In genomic region chr4:155213752-155214054, GRCm38 (mm10) we compare ENCODE assay signal across 11 mouse cellular contexts. TPM values are rescaled to one million over a fixed set of nuclear protein-coding genes. Genes with fewer than 3 reads are reported as not detected.
DNase-seq lines count a peak whose midpoint lies in the region; ATAC-seq and TF ChIP-seq lines count a peak whose summit lies in the region.
"Had no signal": no experiment of that assay in that cellular context is flagged by ENCODE, and none has a peak within 500 bp of the region (broad histone marks: within the 10 kb centered on the region; RNA-seq: fewer than 3 reads in every experiment).

No protein-coding gene starts in this region.

- no peaks in the 10 kb centered on the region for H3K27me3 ChIP-seq in heart, embryonic 13.5 days (replicated peaks)
- H3K27me3 ChIP-seq in E14TG2a.4 (ENCODE audit: insufficient read depth, low read length) = no peaks in the 10 kb centered on the region
- no peaks in the 10 kb centered on the region for H3K27me3 ChIP-seq in forebrain, embryonic 14.5 days (replicated peaks; ENCODE audit: control insufficient read depth, insufficient read depth, low read length)
- no peaks in the 10 kb centered on the region for H3K27me3 ChIP-seq in limb, embryonic 13.5 days
- H3K27me3 ChIP-seq: lung, embryonic 15.5 days; midbrain, embryonic 12.5 days had no signal

- H3K27ac ChIP-seq in heart, embryonic 13.5 days (replicated peaks) = no peak overlapping the region
- H3K27ac ChIP-seq in forebrain, embryonic 14.5 days (ENCODE audit: low read depth, low read length) = peak overlapping the region; percentile 44; the same call in 1 of the 2 replicates
- no peak overlapping the region for H3K27ac ChIP-seq in limb, embryonic 13.5 days
- H3K27ac ChIP-seq: lung, embryonic 15.5 days; midbrain, embryonic 12.5 days had no signal

- H3K4me3 ChIP-seq in heart, embryonic 13.5 days = no peak overlapping the region
- H3K4me3 ChIP-seq in E14TG2a.4 (replicated peaks; ENCODE audit: low read length) = 0 out of 2 replicates have a peak overlapping the region, but pooled peaks have one; percentile 0
- H3K4me3 ChIP-seq in forebrain, embryonic 14.5 days (ENCODE audit: low read depth, low read length) = no peak overlapping the region
- no peak overlapping the region for H3K4me3 ChIP-seq in limb, embryonic 13.5 days
- H3K4me3 ChIP-seq: lung, embryonic 15.5 days; midbrain, embryonic 12.5 days had no signal

- H3K9me3 ChIP-seq in heart, embryonic 13.5 days = no peaks in the 10 kb centered on the region
- H3K9me3 ChIP-seq in E14TG2a.4 (ENCODE audit: low read length) = no peaks in the 10 kb centered on the region
- no peaks in the 10 kb centered on the region for H3K9me3 ChIP-seq in forebrain, embryonic 14.5 days (replicated peaks; ENCODE audit: control insufficient read depth, low read length)
- no peaks in the 10 kb centered on the region for H3K9me3 ChIP-seq in limb, embryonic 13.5 days
- H3K9me3 ChIP-seq: lung, embryonic 15.5 days; midbrain, embryonic 12.5 days had no signal

- TF ChIP-seq CTCF in E14TG2a.4 (conservative IDR thresholded peaks at IDR 0.05; ENCODE audit: low read length) = no peak

- H3K36me3 ChIP-seq in heart, embryonic 13.5 days = peaks cover 17% of the 10 kb centered on the region
- peaks cover 91% of the 10 kb centered on the region for H3K36me3 ChIP-seq in E14TG2a.4 (ENCODE audit: insufficient read depth, low read length)
- H3K36me3 ChIP-seq in forebrain, embryonic 14.5 days (ENCODE audit: control insufficient read depth, insufficient read depth, low read length) = no peaks in the 10 kb centered on the region
- peaks cover 35% of the 10 kb centered on the region for H3K36me3 ChIP-seq in limb, embryonic 13.5 days
- H3K36me3 ChIP-seq: midbrain, embryonic 12.5 days had no signal

- peaks cover 99% of the 10 kb centered on the region for H3K4me1 ChIP-seq in heart, embryonic 13.5 days
- peaks cover 98% of the 10 kb centered on the region for H3K4me1 ChIP-seq in E14TG2a.4 (replicated peaks; ENCODE audit: low read depth, low read length)
- H3K4me1 ChIP-seq in forebrain, embryonic 14.5 days (ENCODE audit: control insufficient read depth, insufficient read depth, low read length) = peaks cover 62% of the 10 kb centered on the region
- peaks cover 89% of the 10 kb centered on the region for H3K4me1 ChIP-seq in limb, embryonic 13.5 days

- ATAC-seq in heart, embryonic 13.5 days (ENCODE audit: extremely low read depth, insufficient number of reproducible peaks, low FRiP score, low TSS enrichment) = no peak
- no peak; the same call in 1 of the 2 replicates for ATAC-seq in forebrain, embryonic 14.5 days
- no peak for ATAC-seq in limb, embryonic 13.5 days (ENCODE audit: low FRiP score, low read depth)

- peak overlapping the region; percentile 21; the same call in 1 of the 2 replicates for H3K9ac ChIP-seq in heart, embryonic 13.5 days
- peak overlapping the region; percentile 32; the same call in 1 of the 2 replicates for H3K9ac ChIP-seq in forebrain, embryonic 14.5 days (ENCODE audit: low read length)
- H3K9ac ChIP-seq in limb, embryonic 13.5 days = peak overlapping the region; percentile 43
- H3K9ac ChIP-seq: lung, embryonic 15.5 days; midbrain, embryonic 12.5 days had no signal

- no peak for DNase-seq in heart, adult 8-10 months (ENCODE audit: low spot score)
- DNase-seq in forebrain, embryonic 14.5 days (ENCODE audit: low spot score) = no peak
- DNase-seq in urinary bladder, postnatal 25 days (ENCODE audit: low spot score) = no peak
- no peak for DNase-seq in ovary, postnatal 10 days (ENCODE audit: low spot score)
- DNase-seq in layer of hippocampus, postnatal 10 days (ENCODE audit: low spot score in 2 of 2) = no peak
- DNase-seq: kidney, adult 11 months had no signal

- WGBS in heart, embryonic 13.5 days = 76% methylated on average over 6 of the region's 6 CpGs
- 16% methylated on average over 6 of the region's 6 CpGs for WGBS in forebrain, embryonic 14.5 days
- 73% methylated on average over 6 of the region's 6 CpGs for WGBS in limb, embryonic 13.5 days

- no peak overlapping the region for H3K4me2 ChIP-seq in heart, embryonic 13.5 days
- peak overlapping the region; percentile 37 for H3K4me2 ChIP-seq in forebrain, embryonic 14.5 days (ENCODE audit: low read length)
- peak overlapping the region; percentile 23 for H3K4me2 ChIP-seq in limb, embryonic 13.5 days (replicated peaks)
- H3K4me2 ChIP-seq: lung, embryonic 15.5 days; midbrain, embryonic 12.5 days had no signal

RNA-seq across cellular contexts. Expression of gene Ski, which starts 8.7 kb away (rescaled TPM):
- polyA plus RNA-seq in heart, embryonic 13.5 days (2015; fragmentation: Nextera tagmentation; extraction: Ambion mirVana) = 10.1 and 10.2 TPM in 2 replicates
- 10 to 100 TPM; 44.5 to 53.3 (median 49.0) TPM for total RNA-seq in heart, adult 8-10 months (2022)
- polyA plus RNA-seq in forebrain, embryonic 14.5 days (2014; fragmentation: Nextera tagmentation; extraction: Ambion mirVana) = 16.2 and 17.1 TPM in 2 replicates
- polyA plus RNA-seq in limb, embryonic 13.5 days (2015; fragmentation: Nextera tagmentation; extraction: Ambion mirVana) = 24.4 and 24.8 TPM in 2 replicates
- total RNA-seq in layer of hippocampus, postnatal 10 days (2021) = 100 to 1,000 TPM; 118 TPM

RNA-seq across cellular contexts. Expression of gene Faap20, which starts 35.9 kb away (rescaled TPM):
- 63.2 and 71.1 TPM in 2 replicates for polyA plus RNA-seq in heart, embryonic 13.5 days (2015; fragmentation: Nextera tagmentation; extraction: Ambion mirVana)
- 10 to 100 TPM; 12.4 to 17.8 (median 15.9) TPM for total RNA-seq in heart, adult 8-10 months (2022)
- polyA plus RNA-seq in forebrain, embryonic 14.5 days (2014; fragmentation: Nextera tagmentation; extraction: Ambion mirVana) = 81.2 and 87.4 TPM in 2 replicates
- 92.1 and 97.8 TPM in 2 replicates for polyA plus RNA-seq in limb, embryonic 13.5 days (2015; fragmentation: Nextera tagmentation; extraction: Ambion mirVana)
- 10 to 100 TPM; 22.2 to 24.3 TPM for total RNA-seq in layer of hippocampus, postnatal 10 days (2021)
